Comparison of ENCODE assay signal across 8 mouse cellular contexts in the genomic region with DNA sequence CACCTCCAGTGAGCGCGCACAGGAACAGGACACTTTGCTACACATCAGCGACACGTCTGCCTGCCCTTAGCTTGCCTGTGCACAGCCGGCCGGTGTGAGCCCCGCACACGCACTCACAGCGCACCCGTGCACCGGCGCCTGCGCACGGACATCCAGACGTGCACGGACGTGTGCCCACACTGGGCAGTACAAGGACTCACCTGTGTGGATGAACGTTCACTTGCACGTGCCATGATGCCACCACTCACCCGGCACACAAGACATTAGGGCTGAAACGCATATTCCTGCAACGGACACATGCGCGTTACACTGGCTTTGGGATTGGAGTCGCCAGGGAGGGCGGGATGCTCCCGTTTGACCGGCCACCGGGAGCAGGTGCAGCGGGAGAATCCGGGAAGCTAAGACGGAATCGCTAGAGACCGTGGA. TPM values are rescaled to one million over a fixed set of nuclear protein-coding genes. Genes with fewer than 3 reads are reported as not detected.
A peak's percentile ranks its signal among the peaks of the same experiment; 100 is the strongest.
DNase-seq lines count a peak whose midpoint lies in the region; ATAC-seq and TF ChIP-seq lines count a peak whose summit lies in the region.

No protein-coding gene starts in this region.

- H3K9ac ChIP-seq in hindbrain, postnatal 0 days (replicated peaks; ENCODE audit: low read length), result peak overlapping the region; percentile 44
- peak overlapping the region; percentile 57 for H3K9ac ChIP-seq in midbrain, embryonic 13.5 days (replicated peaks)

- peak overlapping the region; percentile 38 for H3K4me3 ChIP-seq in hindbrain, postnatal 0 days (ENCODE audit: low read length)
- peak overlapping the region; percentile 43 for H3K4me3 ChIP-seq in midbrain, embryonic 13.5 days (replicated peaks)

- H3K27me3 ChIP-seq in hindbrain, postnatal 0 days (ENCODE audit: insufficient read depth, low read length), result 0 out of 2 replicates have a peak, but pooled peaks cover 4% of the 10 kb centered on the region
- peaks cover 52% of the 10 kb centered on the region for H3K27me3 ChIP-seq in midbrain, embryonic 13.5 days

- H3K27ac ChIP-seq in hindbrain, postnatal 0 days, result peak overlapping the region; percentile 41; the same call in 1 of the 2 replicates
- no peak overlapping the region for H3K27ac ChIP-seq in midbrain, embryonic 13.5 days

- no peak for TF ChIP-seq CTCF in hindbrain, postnatal 0 days (IDR thresholded peaks at IDR 0.05; ENCODE audit: low read depth)

- ATAC-seq in hindbrain, postnatal 0 days, result 0 out of 2 replicates have a peak, but pooled peaks have one; percentile 3
- peak; percentile 42 for ATAC-seq in midbrain, embryonic 13.5 days

- peak; percentile 13 for DNase-seq in cerebellum, adult 8-10 months
- no peak for DNase-seq in cerebellum, adult 9-11 months
- DNase-seq in thymus, postnatal 0 days (ENCODE audit: low spot score), result peak; percentile 42
- DNase-seq in thymus, postnatal 36 days, result no peak
- DNase-seq in hindbrain, postnatal 0 days (ENCODE audit: low spot score), result peak; percentile 38
- DNase-seq in left cerebral cortex, adult 11 months (ENCODE audit: low spot score), result no peak
- DNase-seq in kidney, adult 11 months, result no peak

- no peaks in the 10 kb centered on the region for H3K36me3 ChIP-seq in hindbrain, postnatal 0 days (ENCODE audit: insufficient read depth, low read length)
- no peaks in the 10 kb centered on the region for H3K36me3 ChIP-seq in midbrain, embryonic 13.5 days

- peak overlapping the region; percentile 61 for H3K4me2 ChIP-seq in hindbrain, postnatal 0 days (ENCODE audit: low read depth, low read length)
- H3K4me2 ChIP-seq in midbrain, embryonic 13.5 days (replicated peaks), result peak overlapping the region; percentile 88

- WGBS in hindbrain, postnatal 0 days, result 0% methylated on average over 34 of the region's 34 CpGs
- under 1% methylated on average over 34 of the region's 34 CpGs for WGBS in midbrain, embryonic 13.5 days

- H3K4me1 ChIP-seq in hindbrain, postnatal 0 days (ENCODE audit: insufficient read depth, low read length), result peaks cover 6% of the 10 kb centered on the region; the same call in 1 of the 2 replicates
- H3K4me1 ChIP-seq in midbrain, embryonic 13.5 days (replicated peaks), result peaks cover 31% of the 10 kb centered on the region

- H3K9me3 ChIP-seq in hindbrain, postnatal 0 days (ENCODE audit: low read length), result no peaks in the 10 kb centered on the region
- no peaks in the 10 kb centered on the region for H3K9me3 ChIP-seq in midbrain, embryonic 13.5 days

RNA-seq across cellular contexts. Expression of a gene that starts 0.8 kb away (rescaled TPM):
- polyA plus RNA-seq in thymus, postnatal 0 days (2015; fragmentation: Nextera tagmentation; extraction: Ambion mirVana), result 29.1 and 31.3 TPM in 2 replicates
- 3.5 and 4.7 TPM in 2 replicates for total RNA-seq in hindbrain, postnatal 0 days (2014; rRNA removed)
- polyA plus RNA-seq in hindbrain, postnatal 0 days (2015; fragmentation: Nextera tagmentation; extraction: Ambion mirVana), result 1.7 and 1.9 TPM in 2 replicates
- polyA plus RNA-seq in midbrain, embryonic 13.5 days (2015; fragmentation: Nextera tagmentation; extraction: Ambion mirVana), result 1.8 and 2.3 TPM in 2 replicates

RNA-seq across cellular contexts. Expression of a gene that starts 22.0 kb away (rescaled TPM):
- polyA plus RNA-seq in thymus, postnatal 0 days (2015; fragmentation: Nextera tagmentation; extraction: Ambion mirVana), result 4.6 and 5.3 TPM in 2 replicates
- total RNA-seq in hindbrain, postnatal 0 days (2014; rRNA removed), result 380 and 396 TPM in 2 replicates
- 115 and 123 TPM in 2 replicates for polyA plus RNA-seq in hindbrain, postnatal 0 days (2015; fragmentation: Nextera tagmentation; extraction: Ambion mirVana)
- 61.7 and 69.0 TPM in 2 replicates for polyA plus RNA-seq in midbrain, embryonic 13.5 days (2015; fragmentation: Nextera tagmentation; extraction: Ambion mirVana)

RNA-seq across cellular contexts. Expression of a gene that starts 23.1 kb away (rescaled TPM):
- 8.3 and 9.1 TPM in 2 replicates for polyA plus RNA-seq in thymus, postnatal 0 days (2015; fragmentation: Nextera tagmentation; extraction: Ambion mirVana)
- 69.1 and 71.4 TPM in 2 replicates for total RNA-seq in hindbrain, postnatal 0 days (2014; rRNA removed)
- 53.3 and 54.2 TPM in 2 replicates for polyA plus RNA-seq in hindbrain, postnatal 0 days (2015; fragmentation: Nextera tagmentation; extraction: Ambion mirVana)
- 40.8 and 44.2 TPM in 2 replicates for polyA plus RNA-seq in midbrain, embryonic 13.5 days (2015; fragmentation: Nextera tagmentation; extraction: Ambion mirVana)

RNA-seq across cellular contexts. Expression of a gene that starts 33.6 kb away (rescaled TPM):
- polyA plus RNA-seq in thymus, postnatal 0 days (2015; fragmentation: Nextera tagmentation; extraction: Ambion mirVana), result 152 and 155 TPM in 2 replicates
- 125 and 134 TPM in 2 replicates for total RNA-seq in hindbrain, postnatal 0 days (2014; rRNA removed)
- 312 and 326 TPM in 2 replicates for polyA plus RNA-seq in hindbrain, postnatal 0 days (2015; fragmentation: Nextera tagmentation; extraction: Ambion mirVana)
- 290 TPM in 2 replicates for polyA plus RNA-seq in midbrain, embryonic 13.5 days (2015; fragmentation: Nextera tagmentation; extraction: Ambion mirVana)

RNA-seq across cellular contexts. Expression of a gene that starts 36.0 kb away (rescaled TPM):
- 7.5 and 8.1 TPM in 2 replicates for polyA plus RNA-seq in thymus, postnatal 0 days (2015; fragmentation: Nextera tagmentation; extraction: Ambion mirVana)
- total RNA-seq in hindbrain, postnatal 0 days (2014; rRNA removed), result 7.5 and 12.3 TPM in 2 replicates
- 9.9 and 10.5 TPM in 2 replicates for polyA plus RNA-seq in hindbrain, postnatal 0 days (2015; fragmentation: Nextera tagmentation; extraction: Ambion mirVana)
- polyA plus RNA-seq in midbrain, embryonic 13.5 days (2015; fragmentation: Nextera tagmentation; extraction: Ambion mirVana), result 7.8 and 9.2 TPM in 2 replicates

Comparison
In these comparisons a context has a peak if more than half of its experiments do, and no peak if none do; other contexts are left out.
1. DNase-seq: peak in cerebellum, adult 8-10 months (single experiment), thymus, postnatal 0 days (single experiment) and hindbrain, postnatal 0 days (single experiment); none in cerebellum, adult 9-11 months (single experiment), thymus, postnatal 36 days (0 of 2), left cerebral cortex, adult 11 months (single experiment) and kidney, adult 11 months (single experiment).